Mouse (Mus musculus) limb, embryonic 14.5 days (tissue): ENCODE data around the gene Atpaf1. TPM values are rescaled to one million over a fixed set of nuclear protein-coding genes. Genes with fewer than 3 reads are reported as not detected.
A peak's percentile ranks its signal among the peaks of the same experiment; 100 is the strongest.

Experiments used
- ATAC-seq: fragments of 200-750 bp; cut with Nextera tagmentation; 2 replicates; pipeline ENCODE4 v1.8.0; 2017; ENCODE audit warnings: low read depth, moderate number of reproducible peaks, moderate TSS enrichment; ENCODE audit not compliant: low FRiP score
- DNase-seq: peaks from one replicate; pipeline ENCODE4 v3.0.0-alpha.2; 2015; ENCODE audit warnings: low spot score
- H3K27ac ChIP-seq: fragments of 300-500 bp; sonication (generic); replicated peaks from 2 replicates; pipeline ENCODE4 v1.5.1; 2014; ENCODE audit warnings: low read depth, mild to moderate bottlenecking, low read length, moderate library complexity, mixed read lengths
- H3K27me3 ChIP-seq: fragments of 300-500 bp; sonication (generic); 2 replicates; pipeline ENCODE4 v1.6.1; 2014; ENCODE audit warnings: low read length, mixed read lengths; ENCODE audit not compliant: control insufficient read depth, insufficient read depth
- H3K36me3 ChIP-seq: fragments of 300-500 bp; sonication (generic); 2 replicates; pipeline ENCODE4 v1.6.1; 2014; ENCODE audit warnings: mild to moderate bottlenecking, low read length, moderate library complexity, mixed read lengths; ENCODE audit not compliant: control insufficient read depth, insufficient read depth
- H3K4me1 ChIP-seq: fragments of 300-500 bp; sonication (generic); 2 replicates; pipeline ENCODE4 v1.6.1; 2014; ENCODE audit warnings: antibody characterized with exemption, low read length, mixed read lengths; ENCODE audit not compliant: control insufficient read depth, insufficient read depth
- H3K4me2 ChIP-seq: fragments of 300-500 bp; sonication (generic); replicated peaks from 2 replicates; pipeline ENCODE4 v1.6.1; 2014; ENCODE audit warnings: low read depth, mild to moderate bottlenecking, low read length, moderate library complexity; ENCODE audit not compliant: severe bottlenecking
- H3K4me3 ChIP-seq: fragments of 300-500 bp; sonication (generic); replicated peaks from 2 replicates; pipeline ENCODE4 v1.5.1; 2014; ENCODE audit warnings: low read length
- H3K9ac ChIP-seq: fragments of 300-500 bp; sonication (generic); 2 replicates; pipeline ENCODE4 v1.6.1; 2014; ENCODE audit warnings: mild to moderate bottlenecking, low read depth, low read length, moderate library complexity; ENCODE audit not compliant: severe bottlenecking
- H3K9me3 ChIP-seq: fragments of 300-500 bp; sonication (generic); 2 replicates; pipeline ENCODE4 v1.6.1; 2016; ENCODE audit warnings: low read length; ENCODE audit not compliant: control insufficient read depth
- POLR2A ChIP-seq: fragments of 200-500 bp; IDR thresholded peaks from 2 replicates; pipeline ENCODE4 v1.8.0; 2012; ENCODE audit warnings: inconsistent platforms, mild to moderate bottlenecking, moderate library complexity, borderline replicate concordance; ENCODE audit not compliant: insufficient read depth, insufficient read length; ENCODE audit errors: extremely low read depth
- WGBS: fragments of 180-500 bp; shearing (Covaris S2); extraction: QIAGEN DNeasy Blood & Tissue Kit; methylation state at CpG from one replicate; pipeline ENCODE4 v1.1.7; 2014; 5-methylcytosine and 5-hydroxymethylcytosine counted together
- polyA plus RNA-seq, 2 experiments: library from polyadenylated mRNA; depleted of rRNA in 1 of 2; stranded (reverse) in 1 of 2; unstranded in 1 of 2; fragments of >200 nt; fragmentation: Nextera tagmentation in 1 of 2; extraction: Ambion mirVana in 1 of 2; gene quantifications; 2 replicates each; pipeline versions ENCODE4 v1.2.1 to v1.2.3; 2012 to 2014

The Atpaf1 gene
- polyA plus RNA-seq, 2 experiments, result 29.9 to 57.1 TPM

GRCm38 (mm10) chr4:115743096-115743495 lies 41.5 kb upstream of the Atpaf1 start:
- no peak overlapping the region for H3K4me3 ChIP-seq
- no peak overlapping the region for H3K4me2 ChIP-seq
- peaks cover 36% of the 10 kb centered on the region for H3K36me3 ChIP-seq
- no peaks in the 10 kb centered on the region for H3K9me3 ChIP-seq
- peaks cover 15% of the 10 kb centered on the region for H3K4me1 ChIP-seq
- no peaks in the 10 kb centered on the region for H3K27me3 ChIP-seq
- DNase-seq (no peak), ATAC-seq (no peak)
- TF ChIP-seq POLR2A, result no peak
- H3K27ac ChIP-seq, result no peak overlapping the region
- 86% methylated on average over 4 of the region's 4 CpGs for WGBS
- no peak overlapping the region for H3K9ac ChIP-seq

- Histone ChIP-seq H3K9me3 (no peaks in the 10 kb centered on the region), H3K4me2 (no peak overlapping the region), H3K4me3 (no peak overlapping the region), H3K36me3 (peaks cover 35% of the 10 kb centered on the region), H3K27me3 (no peaks in the 10 kb centered on the region), H3K4me1 (no peaks in the 10 kb centered on the region), H3K9ac (no peak overlapping the region), H3K27ac (no peak overlapping the region)
- TF ChIP-seq POLR2A, result no peak
- 37% methylated on average over 1 of the region's 1 CpGs for WGBS
- ATAC-seq, result no peak
- DNase-seq, result no peak
Observed at GRCm38 (mm10) chr4:115748181-115748580, 36.4 kb upstream of the Atpaf1 start.

DNA sequence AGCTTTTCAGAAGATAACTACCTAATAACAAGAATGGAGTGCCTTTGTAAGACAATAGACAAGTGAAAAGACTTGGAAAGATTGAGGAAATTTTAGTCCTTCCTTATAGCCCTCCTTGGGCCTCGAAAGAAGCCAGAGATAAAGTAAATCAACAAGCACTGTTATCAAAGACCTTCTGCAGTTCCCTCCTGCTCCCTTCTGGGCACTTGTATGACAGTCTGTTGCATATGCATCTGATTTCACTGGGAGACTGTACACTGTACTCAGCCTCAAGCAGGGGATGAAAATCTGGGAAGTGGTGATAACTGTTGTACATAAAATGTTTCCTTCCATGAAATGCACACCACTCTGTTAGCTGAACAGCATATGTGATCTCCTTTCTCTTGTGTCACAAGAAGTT lies 35.3 kb upstream of the Atpaf1 start:
- no peaks in the 10 kb centered on the region for H3K4me1 ChIP-seq
- DNase-seq, result no peak
- H3K27ac ChIP-seq, result no peak overlapping the region
- H3K4me2 ChIP-seq, result no peak overlapping the region
- no peaks in the 10 kb centered on the region for H3K27me3 ChIP-seq
- no peak for ATAC-seq
- no peak overlapping the region for H3K4me3 ChIP-seq
- no peak for TF ChIP-seq POLR2A
- peaks cover 33% of the 10 kb centered on the region for H3K36me3 ChIP-seq
- no peaks in the 10 kb centered on the region for H3K9me3 ChIP-seq
- WGBS, result 77% methylated on average over 1 of the region's 1 CpGs
- no peak overlapping the region for H3K9ac ChIP-seq

GRCm38 (mm10) chr4:115754101-115754500 lies 30.5 kb upstream of the Atpaf1 start:
- Histone ChIP-seq H3K4me3 (no peak overlapping the region), H3K9me3 (no peaks in the 10 kb centered on the region), H3K36me3 (peaks cover 26% of the 10 kb centered on the region), H3K27ac (no peak overlapping the region), H3K9ac (no peak overlapping the region), H3K4me1 (no peaks in the 10 kb centered on the region), H3K4me2 (no peak overlapping the region), H3K27me3 (no peaks in the 10 kb centered on the region)
- no peak for TF ChIP-seq POLR2A
- WGBS, result 83% methylated on average over 3 of the region's 3 CpGs
- ATAC-seq (no peak), DNase-seq (no peak)

GRCm38 (mm10) chr4:115754851-115755250 lies 29.8 kb upstream of the Atpaf1 start:
- Histone ChIP-seq H3K36me3 (peaks cover 23% of the 10 kb centered on the region), H3K4me2 (no peak overlapping the region), H3K9ac (no peak overlapping the region), H3K9me3 (no peaks in the 10 kb centered on the region), H3K27ac (no peak overlapping the region), H3K4me1 (no peaks in the 10 kb centered on the region), H3K27me3 (no peaks in the 10 kb centered on the region), H3K4me3 (no peak overlapping the region)
- DNase-seq (no peak), ATAC-seq (no peak)
- 85% methylated on average over 1 of the region's 1 CpGs for WGBS
- no peak for TF ChIP-seq POLR2A

DNA sequence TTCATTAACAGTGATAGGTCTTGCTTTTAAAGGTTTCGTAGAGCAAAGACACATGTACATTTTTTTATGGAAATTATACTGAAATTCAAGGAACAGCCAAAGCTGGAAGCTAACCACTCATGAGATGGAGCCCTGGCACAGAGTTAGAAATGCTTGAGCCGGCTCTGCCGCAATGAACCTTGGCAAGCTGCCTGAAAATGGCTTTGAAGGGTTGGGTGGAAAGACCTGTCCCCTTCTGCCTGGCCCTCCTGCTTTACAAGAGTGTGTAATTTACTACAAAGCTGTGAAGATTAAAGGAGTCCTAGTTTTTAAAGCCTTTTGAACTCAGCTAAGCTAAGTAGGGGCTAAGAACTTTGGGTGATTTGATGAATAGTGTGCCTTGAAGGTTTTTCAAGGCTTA lies 23.4 kb upstream of the Atpaf1 start:
- H3K27ac ChIP-seq, result no peak overlapping the region
- no peak overlapping the region for H3K9ac ChIP-seq
- DNase-seq (peak; percentile 74), ATAC-seq (no peak)
- no peak overlapping the region for H3K4me2 ChIP-seq
- no peaks in the 10 kb centered on the region for H3K27me3 ChIP-seq
- no peak overlapping the region for H3K4me3 ChIP-seq
- no peak for TF ChIP-seq POLR2A
- 15% methylated on average over 3 of the region's 3 CpGs for WGBS
- H3K4me1 ChIP-seq, result no peaks in the 10 kb centered on the region
- H3K9me3 ChIP-seq, result no peaks in the 10 kb centered on the region
- peaks cover 44% of the 10 kb centered on the region for H3K36me3 ChIP-seq
